Mouse (Mus musculus): ENCODE measurements around the gene Cdc37. TPM values are rescaled to one million over a fixed set of nuclear protein-coding genes. Genes with fewer than 3 reads are reported as not detected.

Cdc37 gene
- total RNA-seq, 2 experiments from 2014 or later, result 144 to 156 TPM

GRCm38 (mm10) chr9:21168161-21169123 lies 18.7 kb upstream of the Cdc37 start:
- peak; percentile 60 to 83 for DNase-seq (ENCODE audit: extremely low spot score in 1 of 2, low spot score in 1 of 2)

- no peak for DNase-seq (ENCODE audit: extremely low spot score in 1 of 2, low spot score in 1 of 2)
Measured at GRCm38 (mm10) chr9:21167140-21168097, 17.6 kb upstream of the Cdc37 start.

GRCm38 (mm10) chr9:21166516-21166915 lies 16.7 kb upstream of the Cdc37 start:
- no peak for DNase-seq (ENCODE audit: extremely low spot score in 1 of 2, low spot score in 1 of 2)

GRCm38 (mm10) chr9:21165952-21166451 lies 16.2 kb upstream of the Cdc37 start:
- peak; percentile 69 to 72 for DNase-seq (ENCODE audit: extremely low spot score in 1 of 2, low spot score in 1 of 2)

- peak; percentile 42 to 67 for DNase-seq (ENCODE audit: extremely low spot score in 1 of 2, low spot score in 1 of 2)
Measured at GRCm38 (mm10) chr9:21165041-21165951, 15.5 kb upstream of the Cdc37 start, which contains the start of gene Pde4a. Pde4a (plus strand) TSS chr9:21165714.

- DNase-seq (ENCODE audit: extremely low spot score in 1 of 2, low spot score in 1 of 2), result peak; percentile 36 to 37
Measured at GRCm38 (mm10) chr9:21164072-21164471, 14.3 kb upstream of the Cdc37 start.

- DNase-seq (ENCODE audit: extremely low spot score in 1 of 2, low spot score in 1 of 2), result no peak
Measured at GRCm38 (mm10) chr9:21163086-21164050, 13.6 kb upstream of the Cdc37 start.

- peak; percentile 91 to 95 for DNase-seq (ENCODE audit: extremely low spot score in 1 of 2, low spot score in 1 of 2)
Measured at GRCm38 (mm10) chr9:21161209-21161909, 11.6 kb upstream of the Cdc37 start.

- DNase-seq (ENCODE audit: extremely low spot score in 1 of 2, low spot score in 1 of 2), result no peak
Measured at GRCm38 (mm10) chr9:21154787-21155186, 5.0 kb upstream of the Cdc37 start.

GRCm38 (mm10) chr9:21153833-21154232 lies 4.1 kb upstream of the Cdc37 start:
- no peak for DNase-seq (ENCODE audit: extremely low spot score in 1 of 2, low spot score in 1 of 2)

- no peak for DNase-seq (ENCODE audit: extremely low spot score in 1 of 2, low spot score in 1 of 2)
Measured at GRCm38 (mm10) chr9:21153331-21153730, 3.5 kb upstream of the Cdc37 start.

GRCm38 (mm10) chr9:21152715-21153114 lies 2.9 kb upstream of the Cdc37 start:
- DNase-seq (ENCODE audit: extremely low spot score in 1 of 2, low spot score in 1 of 2), result peak; percentile 44 to 62

- no peak for DNase-seq (ENCODE audit: extremely low spot score in 1 of 2, low spot score in 1 of 2)
Measured at GRCm38 (mm10) chr9:21149077-21149653, 617 bp downstream of the Cdc37 start.

GRCm38 (mm10) chr9:21148427-21148826 lies 1.4 kb downstream of the Cdc37 start:
- no peak for DNase-seq (ENCODE audit: extremely low spot score in 1 of 2, low spot score in 1 of 2)

GRCm38 (mm10) chr9:21146722-21147121 lies 3.1 kb downstream of the Cdc37 start:
- no peak for DNase-seq (ENCODE audit: extremely low spot score in 1 of 2, low spot score in 1 of 2)

- DNase-seq (ENCODE audit: extremely low spot score in 1 of 2, low spot score in 1 of 2), result no peak
Measured at GRCm38 (mm10) chr9:21145431-21145830, 4.4 kb downstream of the Cdc37 start.

GRCm38 (mm10) chr9:21144361-21144760 lies 5.4 kb downstream of the Cdc37 start:
- no peak for DNase-seq (ENCODE audit: extremely low spot score in 1 of 2, low spot score in 1 of 2)

Data from layer of hippocampus, postnatal 25 days (tissue).